Mouse (Mus musculus): ENCODE measurements around the gene Lrrc29. TPM values are rescaled to one million over a fixed set of nuclear protein-coding genes. Genes with fewer than 3 reads are reported as not detected.
A peak's percentile ranks its signal among the peaks of the same experiment; 100 is the strongest.
"Not testable (repeated sequence)": the region's sequence is repeated elsewhere in the genome, so short reads cannot be mapped to it uniquely, and the experiment has no call there.

Lrrc29 gene
- total and polyA plus RNA-seq, 3 experiments, result 4.3 to 8.8 (median 4.4) TPM

DNA sequence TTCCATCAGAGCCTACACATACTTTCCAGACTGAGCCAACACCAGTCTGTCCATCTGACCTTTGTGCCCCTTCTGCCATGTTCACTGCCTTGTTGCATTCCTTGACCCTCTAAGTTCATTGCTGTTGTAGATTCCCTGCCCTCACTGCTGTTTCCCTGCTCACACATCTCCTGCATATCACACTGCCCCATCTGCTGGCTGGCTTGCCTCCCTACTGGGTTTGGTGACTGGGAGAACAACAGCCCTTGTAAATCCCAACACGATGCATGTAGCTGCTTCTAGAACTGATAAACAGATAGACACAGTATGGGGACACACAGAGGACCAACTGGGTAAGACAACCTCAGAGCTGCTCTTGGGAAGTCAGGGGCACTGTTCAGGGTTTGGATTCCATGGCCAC lies 14.4 kb downstream of the Lrrc29 start:
- no peak for DNase-seq

- DNase-seq, result no peak
Observed at GRCm38 (mm10) chr8:105310118-105310517, 16.0 kb downstream of the Lrrc29 start.

GRCm38 (mm10) chr8:105309142-105309847 lies 16.8 kb downstream of the Lrrc29 start:
- DNase-seq, result no peak

DNA sequence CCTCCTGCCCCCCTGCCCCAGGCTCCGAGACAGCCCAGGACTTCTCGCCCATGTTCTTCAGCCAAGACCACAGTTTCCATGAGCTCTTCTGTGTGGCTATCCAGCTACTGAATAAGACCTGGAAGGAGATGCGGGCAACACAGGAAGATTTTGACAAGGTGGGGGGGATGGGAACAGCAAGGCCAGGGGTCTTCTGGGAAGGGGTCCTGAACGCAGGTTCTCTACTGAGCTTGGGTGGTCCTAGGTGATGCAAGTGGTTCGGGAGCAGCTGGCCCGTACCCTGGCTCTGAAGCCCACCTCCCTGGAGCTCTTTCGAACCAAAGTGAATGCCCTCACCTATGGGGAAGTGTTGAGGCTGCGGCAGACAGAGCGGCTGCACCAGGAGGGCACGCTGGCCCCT lies 17.6 kb downstream of the Lrrc29 start:
- no peak for DNase-seq

DNA sequence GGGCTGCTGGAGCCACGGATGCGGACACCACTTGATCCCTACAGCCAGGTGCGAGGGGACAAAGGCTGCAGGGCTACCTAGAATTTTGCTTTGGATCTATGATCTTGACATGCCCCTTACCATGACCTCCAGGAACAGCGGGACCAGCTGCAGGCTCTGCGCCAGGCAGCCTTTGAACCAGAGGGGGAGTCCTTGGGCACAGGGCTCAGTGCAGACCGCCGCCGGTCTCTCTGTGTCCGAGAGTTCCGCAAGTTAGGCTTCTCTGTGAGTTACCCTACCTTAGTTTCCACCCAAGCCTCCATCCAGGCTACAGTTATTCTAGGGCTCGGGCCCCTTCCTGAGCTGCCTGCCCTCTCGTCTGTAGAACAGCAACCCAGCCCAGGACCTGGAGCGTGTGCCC lies 18.4 kb downstream of the Lrrc29 start:
- DNase-seq, result no peak

DNA sequence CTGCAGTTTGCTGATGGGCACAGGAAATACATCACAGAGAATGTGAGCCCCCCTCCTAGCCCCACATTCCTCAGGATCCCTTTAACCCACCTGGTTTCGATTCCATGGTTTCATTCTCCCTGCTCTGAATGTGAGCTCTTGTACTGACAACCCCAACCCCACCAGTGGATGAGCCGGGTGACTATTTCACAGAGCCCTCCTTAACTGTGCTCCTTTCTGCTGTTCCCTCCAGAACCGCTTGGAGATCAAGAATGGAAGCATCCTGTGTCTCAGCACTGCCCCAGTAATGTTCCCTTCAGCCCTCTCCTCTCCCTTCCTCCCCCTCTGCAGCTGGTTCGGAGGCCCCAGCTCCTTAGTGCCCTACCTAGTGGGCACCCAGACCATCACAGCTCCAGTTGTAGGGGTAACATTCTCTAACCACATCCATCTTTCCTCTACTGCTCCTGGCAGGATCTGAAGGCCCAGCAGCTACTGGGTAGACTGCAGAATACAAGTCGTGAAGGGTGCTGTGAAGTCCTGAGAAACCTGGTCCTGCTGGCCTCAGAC lies 19.9 kb downstream of the Lrrc29 start:
- no peak for DNase-seq

GRCm38 (mm10) chr8:105305211-105306145 lies 20.6 kb downstream of the Lrrc29 start, which contains the start of gene Elmo3:
TSS of gene Elmo3 (plus strand) at chr8:105305601.
- DNase-seq, result peak; percentile 82

DNA sequence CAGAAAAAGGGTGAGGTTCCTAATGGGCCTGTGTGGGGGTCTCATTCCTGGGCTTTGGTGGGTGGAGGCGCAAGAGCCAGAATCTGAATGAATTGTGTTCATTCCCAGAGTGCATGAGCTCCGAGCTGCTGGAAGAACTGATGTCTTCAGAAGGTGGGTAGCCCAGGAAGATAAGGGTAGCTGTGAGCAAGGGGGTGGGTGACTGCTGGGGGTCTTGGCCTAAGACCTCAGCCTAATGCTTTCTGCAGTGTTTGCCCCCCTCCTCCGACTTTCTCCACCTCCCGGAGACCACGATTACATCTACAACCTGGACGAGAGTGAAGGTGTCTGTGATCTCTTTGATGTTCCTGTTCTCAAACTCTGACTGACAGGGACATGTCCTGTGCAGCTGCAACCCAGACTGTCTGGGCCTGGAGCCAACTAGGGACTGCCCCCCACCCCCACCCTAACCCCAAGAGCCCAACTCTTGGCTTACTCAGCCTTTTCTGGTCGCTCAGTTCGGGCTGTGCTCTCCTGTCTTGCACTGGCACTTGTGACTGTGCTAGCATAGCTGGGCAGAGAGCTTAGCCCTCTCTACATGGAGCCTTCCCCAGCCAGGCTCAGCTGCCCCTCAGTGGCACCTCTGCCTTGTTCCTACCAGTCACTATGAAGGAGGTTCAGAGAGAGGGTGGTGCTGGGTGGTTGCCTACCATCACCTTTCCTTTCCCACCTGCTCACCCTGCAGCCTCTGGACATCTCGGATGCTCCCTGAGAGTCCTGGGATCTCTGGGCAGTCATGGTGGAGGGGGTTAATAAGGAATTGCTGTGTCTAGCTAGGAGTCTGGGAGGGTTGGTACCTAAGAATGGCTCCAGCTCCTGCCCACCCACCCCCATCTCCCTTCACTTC lies 21.5 kb downstream of the Lrrc29 start:
- DNase-seq, result no peak

GRCm38 (mm10) chr8:105303874-105304273 lies 22.2 kb downstream of the Lrrc29 start:
- DNase-seq, result no peak

- DNase-seq, result no peak
Observed at GRCm38 (mm10) chr8:105303396-105303795, 22.7 kb downstream of the Lrrc29 start.

DNA sequence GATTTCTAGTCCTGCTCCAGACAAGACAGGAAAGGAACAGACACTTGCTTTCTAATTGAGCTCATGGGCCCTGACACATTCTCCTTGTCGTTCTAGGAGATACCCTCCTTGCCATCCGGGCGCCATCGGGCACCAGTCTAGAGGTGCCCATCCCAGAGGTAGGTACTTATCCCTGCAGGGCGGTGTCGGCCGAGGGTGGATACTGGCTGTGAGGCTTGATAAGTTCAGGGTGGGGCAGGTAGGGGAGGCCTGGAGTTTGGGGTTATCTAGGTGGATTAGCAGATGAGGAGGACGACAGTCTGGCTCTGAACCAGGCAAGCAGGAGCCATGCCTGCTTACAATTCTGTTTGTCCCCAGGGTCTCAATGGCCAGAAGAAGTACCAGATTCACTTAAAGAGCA lies 26.1 kb downstream of the Lrrc29 start:
- DNase-seq, result no peak

DNA sequence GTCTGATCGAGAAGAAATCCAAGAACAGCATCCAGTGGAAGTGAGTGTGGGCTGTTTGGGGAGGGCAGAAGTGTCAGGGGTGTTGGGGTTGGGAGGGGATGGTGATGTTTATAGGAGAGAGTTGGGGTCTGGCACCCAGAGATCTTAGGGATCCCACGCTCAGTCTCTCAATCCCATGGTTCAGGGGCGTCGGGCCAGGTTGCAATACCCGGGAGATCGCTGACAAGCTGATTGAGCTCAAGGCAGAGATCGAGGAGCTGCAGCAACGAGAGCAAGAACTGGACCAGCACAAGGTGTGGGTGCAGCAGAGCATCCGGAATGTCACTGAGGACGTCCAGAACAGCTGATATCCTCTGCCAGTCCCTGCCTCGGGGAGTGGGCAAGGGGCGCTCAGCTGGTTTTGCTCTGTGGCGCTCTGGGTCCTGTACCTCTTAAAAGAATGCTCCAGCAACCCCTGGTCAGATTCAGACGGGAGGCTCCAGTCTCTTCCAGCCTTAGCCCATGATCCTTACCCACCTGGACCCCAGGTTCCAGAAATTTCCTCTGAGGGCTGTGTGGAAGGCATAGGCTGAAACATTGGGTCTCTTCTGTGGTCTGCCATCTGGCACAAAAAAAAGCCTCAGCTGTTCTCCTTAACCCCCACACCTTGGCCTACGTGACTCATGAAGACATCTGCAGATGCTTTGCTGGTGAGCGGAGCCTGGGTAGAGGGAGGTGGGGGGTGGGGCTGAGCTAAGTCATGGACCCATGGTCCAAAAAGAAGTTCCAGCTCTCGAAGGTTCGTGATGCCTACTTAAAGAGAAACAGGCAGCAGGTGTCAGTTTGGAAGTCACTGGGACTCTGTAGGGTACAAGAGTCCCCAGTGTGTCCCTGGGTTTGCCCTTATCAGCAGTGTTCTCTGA lies 27.5 kb downstream of the Lrrc29 start:
- no peak for DNase-seq

DNA sequence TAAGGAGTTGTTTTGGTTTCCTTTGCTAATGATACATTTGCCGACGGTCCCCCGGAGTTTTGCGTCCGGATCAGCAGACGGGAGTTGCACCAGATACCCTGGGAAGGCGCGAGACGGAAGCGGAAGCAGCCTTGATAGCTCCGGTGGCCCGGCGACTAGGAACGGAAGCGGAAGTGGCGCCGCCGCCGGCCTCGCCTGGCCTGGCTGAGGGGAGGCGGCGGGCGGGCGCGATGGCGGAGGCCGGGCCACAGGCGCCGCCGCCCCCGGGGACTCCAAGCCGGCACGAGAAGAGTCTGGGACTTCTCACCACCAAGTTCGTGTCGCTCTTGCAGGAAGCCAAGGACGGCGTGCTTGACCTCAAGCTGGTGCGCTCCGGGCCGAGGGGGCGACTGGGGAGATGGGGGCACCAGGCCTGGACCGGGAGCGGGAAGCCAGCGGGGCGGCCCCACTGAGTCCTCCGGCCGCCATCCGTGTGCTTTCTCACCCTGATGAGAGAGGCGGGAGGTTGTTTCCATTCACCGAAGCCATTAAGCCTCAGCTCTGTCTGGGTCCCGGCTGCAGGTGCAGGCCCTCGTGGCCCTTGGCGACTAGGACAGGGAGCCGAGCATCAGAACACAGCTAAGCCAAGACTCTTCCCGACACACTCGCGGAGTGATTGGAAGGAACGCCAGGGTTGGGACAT lies 28.4 kb downstream of the Lrrc29 start, which contains the start of gene E2f4:
Gene E2f4, plus strand, starts transcription at position 153 of the 682 bp plus-strand sequence.
- DNase-seq, result peak; percentile 96

DNA sequence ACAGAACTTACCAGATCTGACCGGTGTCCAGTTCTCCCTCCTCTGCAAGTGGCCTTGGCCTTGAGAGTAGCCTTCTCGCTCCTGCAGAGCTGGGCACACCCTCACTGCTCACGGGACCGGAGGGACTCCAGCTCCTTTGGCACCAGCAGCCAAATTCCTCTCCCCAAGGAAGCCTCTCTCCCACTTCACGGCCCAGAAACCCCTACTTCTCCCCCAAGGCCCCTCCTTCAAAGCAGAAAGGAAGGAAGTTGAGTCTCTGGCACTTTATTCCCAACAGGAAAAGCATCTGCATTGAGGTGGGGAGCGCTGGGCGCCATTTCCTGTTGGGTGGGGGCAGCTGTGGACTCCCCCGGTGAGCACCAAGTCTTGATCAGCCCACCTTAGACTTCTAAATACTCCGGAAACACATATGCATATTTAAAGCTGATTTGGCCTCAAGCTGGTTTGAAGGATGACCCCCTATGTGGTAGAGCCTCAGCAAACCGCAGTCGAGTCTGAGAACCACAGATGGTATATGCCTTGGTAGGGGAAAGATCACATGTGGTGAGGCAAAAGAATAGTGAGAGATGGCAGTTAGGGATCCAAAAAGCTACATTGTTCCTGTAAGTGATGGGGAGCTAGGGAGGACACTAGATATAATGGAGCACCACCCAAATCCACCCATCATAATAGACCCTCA lies 30.0 kb downstream of the Lrrc29 start, which contains the start of gene Exoc3l:
Gene Exoc3l, minus strand, starts transcription at position 207 of the 679 bp plus-strand sequence.
- peak; percentile 85 for DNase-seq

- DNase-seq, result peak; percentile 30
Observed at GRCm38 (mm10) chr8:105295256-105295655, 30.8 kb downstream of the Lrrc29 start.

GRCm38 (mm10) chr8:105294776-105295175 lies 31.3 kb downstream of the Lrrc29 start:
- no peak for DNase-seq

- DNase-seq, result no peak
Observed at GRCm38 (mm10) chr8:105293405-105293804, 32.7 kb downstream of the Lrrc29 start.

DNA sequence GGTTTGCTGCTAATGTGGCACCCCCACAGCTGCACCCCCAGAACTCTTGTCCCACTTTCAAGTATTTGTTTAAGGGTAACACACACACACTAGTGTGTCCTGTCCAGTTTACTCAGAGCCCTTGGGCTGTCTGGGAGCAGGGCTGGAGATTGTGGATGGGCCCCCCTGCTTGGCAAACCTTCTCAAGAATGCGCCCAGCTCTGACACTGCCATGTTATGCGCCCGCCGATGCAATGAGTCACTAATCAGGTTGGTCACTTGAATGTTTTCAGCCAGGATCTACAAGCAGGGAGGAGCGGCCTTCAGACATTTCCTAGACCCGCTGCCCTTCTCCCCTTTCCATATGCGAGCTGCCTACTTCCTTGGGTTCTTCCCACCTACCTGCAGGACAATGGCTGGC lies 33.6 kb downstream of the Lrrc29 start:
- peak; percentile 35 for DNase-seq

- not testable (repeated sequence) for DNase-seq
Observed at GRCm38 (mm10) chr8:105291802-105292201, 34.3 kb downstream of the Lrrc29 start.
